Mouse (Mus musculus) heart, postnatal 0 days (tissue): Measurements from ENCODE around the gene Rgp1. TPM values are rescaled to one million over a fixed set of nuclear protein-coding genes. Genes with fewer than 3 reads are reported as not detected.
"Not testable (repeated sequence)": the region's sequence is repeated elsewhere in the genome, so short reads cannot be mapped to it uniquely, and the experiment has no call there.

ENCODE experiments used
- ATAC-seq: fragments of 200-750 bp; cut with Nextera tagmentation; 2 replicates; pipeline ENCODE4 v1.8.0; 2017; ENCODE audit warnings: low read depth, moderate number of reproducible peaks, moderate library complexity; ENCODE audit not compliant: insufficient read depth
- DNase-seq: peaks from one replicate; pipeline ENCODE4 v3.0.0-alpha.2; 2016; ENCODE audit warnings: low spot score
- H3K27ac ChIP-seq: fragments of 300-500 bp; sonication (generic); 2 replicates; pipeline ENCODE4 v1.5.1; 2014; ENCODE audit warnings: low read depth, mild to moderate bottlenecking
- H3K27me3 ChIP-seq: fragments of 300-500 bp; sonication (generic); 2 replicates; pipeline ENCODE4 v1.6.1; 2014; ENCODE audit warnings: low read length, mixed read lengths; ENCODE audit not compliant: control insufficient read depth, insufficient read depth
- H3K36me3 ChIP-seq: fragments of 300-500 bp; sonication (generic); replicated peaks from 2 replicates; pipeline ENCODE4 v1.6.1; 2014; ENCODE audit warnings: low read length, mixed read lengths; ENCODE audit not compliant: control insufficient read depth, insufficient read depth
- H3K4me1 ChIP-seq: fragments of 300-500 bp; sonication (generic); 2 replicates; pipeline ENCODE4 v1.6.1; 2014; ENCODE audit warnings: antibody characterized with exemption; ENCODE audit not compliant: control insufficient read depth, insufficient read depth
- H3K4me2 ChIP-seq: fragments of 300-500 bp; sonication (generic); 2 replicates; pipeline ENCODE4 v1.6.1; 2014; ENCODE audit warnings: low read depth, mild to moderate bottlenecking, low read length, moderate library complexity
- H3K4me3 ChIP-seq: fragments of 300-500 bp; sonication (generic); 2 replicates; pipeline ENCODE4 v1.5.1; 2014; ENCODE audit warnings: low read depth, low read length
- H3K9ac ChIP-seq: fragments of 300-500 bp; sonication (generic); replicated peaks from 2 replicates; pipeline ENCODE4 v1.6.1; 2014; ENCODE audit warnings: low read depth, low read length, mixed read lengths
- H3K9me3 ChIP-seq: fragments of 300-500 bp; sonication (generic); replicated peaks from 2 replicates; pipeline ENCODE4 v1.6.1; 2016; ENCODE audit warnings: low read length; ENCODE audit not compliant: control insufficient read depth
- CTCF ChIP-seq: IDR thresholded peaks from 2 replicates; pipeline ENCODE4 v1.5.1; 2016; ENCODE audit warnings: antibody characterized with exemption, control low read depth, low read depth
- EP300 ChIP-seq: IDR thresholded peaks from 2 replicates; pipeline ENCODE4 v1.6.1; 2016; ENCODE audit warnings: antibody characterized with exemption, low read depth
- WGBS: fragments of 180-500 bp; shearing (Covaris S2); extraction: QIAGEN DNeasy Blood & Tissue Kit; methylation state at CpG from one replicate; pipeline ENCODE4 v1.1.7; 2014; 5-methylcytosine and 5-hydroxymethylcytosine counted together
- polyA plus RNA-seq: library from polyadenylated mRNA; unstranded; fragments of >200 nt; fragmentation: Nextera tagmentation; extraction: Ambion mirVana; gene quantifications from 2 replicates; pipeline ENCODE4 v1.2.1, GENCODE M21; 2015
- total RNA-seq: library from RNA; depleted of rRNA; stranded (reverse); fragments of >200 nt; gene quantifications from 2 replicates; pipeline ENCODE4 v1.2.3, GENCODE M21; 2014; ENCODE audit warnings: low replicate concordance

The Rgp1 gene
- total and polyA plus RNA-seq, 2 experiments from 2014 or later, result 10.8 to 12.4 TPM

GRCm38 (mm10) chr4:43536031-43536430, 42.5 kb upstream of the Rgp1 start:
- Histone ChIP-seq H3K4me2 (no peak overlapping the region), H3K4me1 (no peaks in the 10 kb centered on the region), H3K27ac (no peak overlapping the region), H3K4me3 (no peak overlapping the region), H3K9me3 (no peaks in the 10 kb centered on the region), H3K36me3 (peaks cover 100% of the 10 kb centered on the region), H3K9ac (no peak overlapping the region), H3K27me3 (no peaks in the 10 kb centered on the region)
- TF ChIP-seq CTCF (no peak), EP300 (no peak)
- WGBS, result 76% methylated on average over 9 of the region's 9 CpGs
- DNase-seq, result no peak
- no peak for ATAC-seq

GRCm38 (mm10) chr4:43542044-43542443, 36.5 kb upstream of the Rgp1 start:
- no peak for TF ChIP-seq CTCF
- no peak for DNase-seq
- H3K9me3 ChIP-seq, result no peaks in the 10 kb centered on the region
- H3K4me1 ChIP-seq, result no peaks in the 10 kb centered on the region
- peaks cover 100% of the 10 kb centered on the region for H3K36me3 ChIP-seq
- H3K27me3 ChIP-seq, result no peaks in the 10 kb centered on the region
- H3K27ac ChIP-seq, result no peak overlapping the region
- ATAC-seq, result no peak
- H3K9ac ChIP-seq, result no peak overlapping the region
- H3K4me3 ChIP-seq, result no peak overlapping the region
- H3K4me2 ChIP-seq, result no peak overlapping the region
- 80% methylated on average over 3 of the region's 3 CpGs for WGBS

DNA sequence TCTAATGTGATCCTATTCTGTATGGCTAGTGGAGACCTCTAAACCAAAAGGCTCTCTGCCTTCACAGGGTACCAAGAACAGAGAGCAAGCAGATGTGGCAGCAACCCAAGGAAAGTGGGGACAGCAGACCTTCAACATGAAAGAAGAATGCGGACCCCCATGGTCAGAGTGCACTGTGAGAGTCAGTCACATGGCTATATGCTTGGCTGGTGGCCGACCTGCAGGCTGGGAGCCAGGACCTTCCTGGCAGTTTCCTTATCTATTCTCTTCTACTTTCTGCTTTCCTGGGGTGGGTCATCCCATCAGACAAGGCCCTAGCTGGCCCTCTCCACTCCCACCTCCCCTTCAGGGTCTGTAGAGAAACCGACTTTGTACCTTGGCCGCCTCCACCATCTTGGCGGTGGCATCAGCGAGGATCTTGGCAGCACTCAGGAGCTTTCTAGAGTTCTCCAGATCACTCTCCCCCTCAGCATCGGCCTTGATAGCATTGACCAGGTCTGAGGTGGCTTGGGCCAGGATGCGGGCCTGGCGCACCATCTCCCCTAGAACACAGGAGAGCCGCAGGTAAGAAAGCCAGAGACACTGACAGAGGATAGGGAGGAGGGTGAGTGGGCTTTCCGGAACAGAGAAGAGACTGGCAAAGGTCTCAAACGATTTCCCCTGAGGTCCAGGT, 32.0 kb upstream of the Rgp1 start:
- DNase-seq, result no peak
- H3K9ac ChIP-seq, result no peak overlapping the region
- no peaks in the 10 kb centered on the region for H3K9me3 ChIP-seq
- H3K4me3 ChIP-seq, result no peak overlapping the region
- no peak overlapping the region for H3K4me2 ChIP-seq
- H3K4me1 ChIP-seq, result no peaks in the 10 kb centered on the region
- no peak; the same call in 1 of the 2 replicates for ATAC-seq
- H3K36me3 ChIP-seq, result peaks cover 100% of the 10 kb centered on the region
- TF ChIP-seq EP300 (no peak), CTCF (no peak)
- H3K27ac ChIP-seq, result no peak overlapping the region
- H3K27me3 ChIP-seq, result no peaks in the 10 kb centered on the region
- WGBS, result 81% methylated on average over 12 of the region's 12 CpGs

GRCm38 (mm10) chr4:43547160-43547559, 31.4 kb upstream of the Rgp1 start:
- 86% methylated on average over 8 of the region's 8 CpGs for WGBS

GRCm38 (mm10) chr4:43549055-43549454, 29.5 kb upstream of the Rgp1 start:
- no peak overlapping the region for H3K4me2 ChIP-seq
- H3K4me3 ChIP-seq, result no peak overlapping the region
- 86% methylated on average over 12 of the region's 12 CpGs for WGBS
- no peak overlapping the region for H3K9ac ChIP-seq
- TF ChIP-seq CTCF, result no peak
- TF ChIP-seq EP300, result no peak
- H3K9me3 ChIP-seq, result no peaks in the 10 kb centered on the region
- no peaks in the 10 kb centered on the region for H3K4me1 ChIP-seq
- H3K27ac ChIP-seq, result no peak overlapping the region
- DNase-seq (no peak), ATAC-seq (no peak)
- no peaks in the 10 kb centered on the region for H3K27me3 ChIP-seq
- peaks cover 100% of the 10 kb centered on the region for H3K36me3 ChIP-seq

More at GRCm38 (mm10) chr4:43547160-43547559, 31.4 kb upstream of the Rgp1 start:
- TF ChIP-seq CTCF (no peak), EP300 (no peak)
- Histone ChIP-seq H3K27me3 (no peaks in the 10 kb centered on the region), H3K9ac (no peak overlapping the region), H3K4me1 (no peaks in the 10 kb centered on the region), H3K9me3 (no peaks in the 10 kb centered on the region), H3K4me3 (no peak overlapping the region), H3K4me2 (no peak overlapping the region), H3K36me3 (peaks cover 100% of the 10 kb centered on the region), H3K27ac (no peak overlapping the region)
- DNase-seq, result no peak
- no peak for ATAC-seq

DNA sequence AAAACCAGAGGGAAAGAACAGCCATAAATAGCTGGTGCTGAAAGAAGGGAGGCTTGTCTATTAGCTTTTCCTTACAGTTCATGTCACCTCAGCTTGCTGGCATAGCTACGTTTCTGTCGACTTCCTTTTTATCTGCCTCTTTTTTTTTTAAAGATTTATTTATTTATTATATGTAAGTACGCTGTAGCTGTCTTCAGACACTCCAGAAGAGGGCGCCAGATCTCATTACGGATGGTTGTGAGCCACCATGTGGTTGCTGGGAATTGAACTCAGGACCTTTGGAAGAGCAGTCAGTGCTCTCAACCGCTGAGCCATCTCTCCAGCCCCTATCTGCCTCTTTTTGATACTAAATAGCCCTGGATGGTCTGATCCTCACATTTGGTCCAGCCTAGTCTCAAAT, 26.7 kb upstream of the Rgp1 start:
- DNase-seq, H3K27me3 ChIP-seq, H3K9ac ChIP-seq, H3K4me3 ChIP-seq, H3K4me1 ChIP-seq, H3K9me3 ChIP-seq, H3K4me2 ChIP-seq, ATAC-seq, H3K27ac ChIP-seq: not testable (repeated sequence)
- peaks cover 100% of the 10 kb centered on the region for H3K36me3 ChIP-seq
- WGBS, result 75% methylated on average over 6 of the region's 6 CpGs
